Mouse (Mus musculus) liver, postnatal 0 days (tissue): Measurements from ENCODE around the gene Gm49630. TPM values are rescaled to one million over a fixed set of nuclear protein-coding genes. Genes with fewer than 3 reads are reported as not detected.
"Not testable (repeated sequence)": the region's sequence is repeated elsewhere in the genome, so short reads cannot be mapped to it uniquely, and the experiment has no call there.

ENCODE experiments used
- ATAC-seq: fragments of 200-750 bp; cut with Nextera tagmentation; 2 replicates; pipeline ENCODE4 v1.8.0; 2017; ENCODE audit warnings: mild to moderate bottlenecking, moderate library complexity
- DNase-seq: peaks from one replicate; pipeline ENCODE4 v3.0.0-alpha.2; 2016
- H3K27ac ChIP-seq: fragments of 300-500 bp; sonication (generic); 2 replicates; pipeline ENCODE4 v1.5.1; 2014; ENCODE audit warnings: antibody characterized with exemption, moderate library complexity, mild to moderate bottlenecking, low read depth
- H3K27me3 ChIP-seq: fragments of 300-500 bp; sonication (generic); 2 replicates; pipeline ENCODE4 v1.6.1; 2014; ENCODE audit warnings: low read length, control low read depth, mixed read lengths; ENCODE audit not compliant: insufficient read depth
- H3K36me3 ChIP-seq: fragments of 300-500 bp; sonication (generic); replicated peaks from 2 replicates; pipeline ENCODE4 v1.6.1; 2014; ENCODE audit warnings: mild to moderate bottlenecking, control low read depth, low read length, moderate library complexity, mixed read lengths; ENCODE audit not compliant: insufficient read depth
- H3K4me1 ChIP-seq: fragments of 300-500 bp; sonication (generic); 2 replicates; pipeline ENCODE4 v1.6.1; 2014; ENCODE audit warnings: antibody characterized with exemption, mild to moderate bottlenecking, control low read depth; ENCODE audit not compliant: insufficient read depth
- H3K4me2 ChIP-seq: fragments of 300-500 bp; sonication (generic); 2 replicates; pipeline ENCODE4 v1.6.1; 2014; ENCODE audit warnings: low read depth, mild to moderate bottlenecking, low read length, moderate library complexity, mixed read lengths
- H3K4me3 ChIP-seq: fragments of 300-500 bp; sonication (generic); 2 replicates; pipeline ENCODE4 v1.5.1; 2014; ENCODE audit warnings: low read depth, low read length
- H3K9ac ChIP-seq: fragments of 300-500 bp; sonication (generic); replicated peaks from 2 replicates; pipeline ENCODE4 v1.6.1; 2014; ENCODE audit warnings: mild to moderate bottlenecking, moderate library complexity
- H3K9me3 ChIP-seq: fragments of 300-500 bp; sonication (generic); 2 replicates; pipeline ENCODE4 v1.6.1; 2016; ENCODE audit warnings: mild to moderate bottlenecking, control low read depth, low read length, mixed read lengths
- CTCF ChIP-seq: sonication (generic); IDR thresholded peaks from 2 replicates; pipeline ENCODE4 v1.5.1; 2016; ENCODE audit warnings: antibody characterized with exemption, low read depth
- WGBS: fragments of 180-500 bp; shearing (Covaris S2); extraction: QIAGEN DNeasy Blood & Tissue Kit; methylation state at CpG from one replicate; pipeline ENCODE4 v1.1.7; 2014; ENCODE audit not compliant: insufficient replicate concordance; 5-methylcytosine and 5-hydroxymethylcytosine counted together
- polyA plus RNA-seq: library from polyadenylated mRNA; unstranded; fragments of >200 nt; fragmentation: Nextera tagmentation; extraction: Ambion mirVana; gene quantifications from 2 replicates; pipeline ENCODE4 v1.2.1, GENCODE M21; 2015

Gm49630 gene
- polyA plus RNA-seq, 1 experiment from 2014 or later: not detected

- not testable (repeated sequence) for H3K4me2 ChIP-seq, H3K4me3 ChIP-seq, H3K36me3 ChIP-seq, H3K27me3 ChIP-seq, DNase-seq, H3K4me1 ChIP-seq, H3K27ac ChIP-seq, H3K9ac ChIP-seq, H3K9me3 ChIP-seq
- peak; percentile 53; the same call in 1 of the 2 replicates for TF ChIP-seq CTCF
- whole genome bisulfite sequencing: 53% methylated on average over 8 of the region's 8 CpGs
- ATAC-seq: peak; percentile 63; the same call in 1 of the 2 replicates
These were observed 65.2 kb downstream of the Gm49630 start for GRCm38 (mm10) chr17:7306278-7307196.

Other genes starting within 250 kb of the Gm49630 start
- gene Rps6ka2, start 201.9 kb downstream of the Gm49630 start, polyA plus RNA-seq: 1.2 and 1.5 TPM in 2 replicates
- not detected in 2 replicates for gene Tcp10a, start 47.3 kb downstream of the Gm49630 start, polyA plus RNA-seq
- gene Ttll2, start 19.3 kb downstream of the Gm49630 start, polyA plus RNA-seq: not detected in 2 replicates
- 3.3 and 3.4 TPM in 2 replicates for gene Unc93a2, start 13.5 kb upstream of the Gm49630 start, polyA plus RNA-seq